Mouse (Mus musculus): ENCODE measurements around the gene Slc6a2. TPM values are rescaled to one million over a fixed set of nuclear protein-coding genes. Genes with fewer than 3 reads are reported as not detected.
A peak's percentile ranks its signal among the peaks of the same experiment; 100 is the strongest.

Slc6a2 gene
- polyA plus RNA-seq, 1 experiment from 2014 or later, result 0.72 TPM

DNA sequence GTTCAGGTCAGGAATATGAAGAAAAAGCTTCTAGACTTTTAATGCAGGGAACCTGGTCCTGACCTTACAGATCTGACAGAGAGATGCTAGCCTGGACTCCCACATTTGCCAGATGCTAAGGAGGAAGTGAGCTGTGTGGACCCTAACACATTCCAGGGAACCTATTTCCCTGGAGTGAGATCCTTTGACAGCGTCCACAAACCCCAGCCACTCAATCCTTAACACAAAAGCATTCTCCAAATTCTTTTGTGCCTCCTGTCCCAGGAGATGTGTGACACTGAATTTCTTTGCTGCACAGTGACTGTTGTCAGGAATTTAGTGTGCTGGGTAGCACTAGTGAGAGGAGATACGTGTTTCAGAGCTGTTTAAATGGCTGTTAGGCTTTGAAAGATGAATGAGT, 79.0 kb downstream of the Slc6a2 start:
- H3K27ac ChIP-seq, result peak overlapping the region; percentile 24
- H3K4me2 ChIP-seq, result no peak overlapping the region
- H3K27me3 ChIP-seq, result no peaks in the 10 kb centered on the region
- no peaks in the 10 kb centered on the region for H3K9me3 ChIP-seq
- no peak for ATAC-seq (ENCODE audit: borderline replicate concordance, extremely low read depth, low FRiP score, low TSS enrichment)
- WGBS, result 10% methylated on average over 2 of the region's 2 CpGs
- H3K4me1 ChIP-seq, result peaks cover 10% of the 10 kb centered on the region
- no peak overlapping the region for H3K4me3 ChIP-seq
- H3K9ac ChIP-seq, result no peak overlapping the region
- no peaks in the 10 kb centered on the region for H3K36me3 ChIP-seq

DNA sequence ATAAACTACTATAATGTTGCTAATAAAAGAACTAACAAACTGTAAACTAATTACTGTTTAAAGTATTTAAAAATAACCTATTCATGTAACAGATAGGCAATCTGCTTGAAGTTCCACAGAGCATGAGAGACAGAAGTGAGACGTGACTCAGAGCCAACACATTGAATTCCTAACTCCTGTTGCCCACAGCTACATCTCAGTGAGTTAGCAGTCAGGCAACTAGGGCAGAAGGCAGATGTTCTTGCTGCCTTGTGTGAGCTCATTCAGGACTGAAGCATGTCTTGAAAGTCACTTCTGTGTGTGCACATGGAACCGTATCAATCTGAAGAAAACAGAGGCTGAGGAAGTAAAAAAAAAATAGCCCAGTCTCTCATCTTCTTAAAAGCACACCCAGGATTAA, 80.4 kb downstream of the Slc6a2 start:
- no peak for ATAC-seq (ENCODE audit: borderline replicate concordance, extremely low read depth, low FRiP score, low TSS enrichment)
- Histone ChIP-seq H3K4me2 (no peak overlapping the region), H3K27ac (no peak overlapping the region), H3K27me3 (no peaks in the 10 kb centered on the region), H3K36me3 (no peaks in the 10 kb centered on the region), H3K9ac (no peak overlapping the region), H3K9me3 (no peaks in the 10 kb centered on the region), H3K4me3 (no peak overlapping the region), H3K4me1 (peaks cover 10% of the 10 kb centered on the region)
- WGBS, result 59% methylated on average over 2 of the region's 2 CpGs

DNA sequence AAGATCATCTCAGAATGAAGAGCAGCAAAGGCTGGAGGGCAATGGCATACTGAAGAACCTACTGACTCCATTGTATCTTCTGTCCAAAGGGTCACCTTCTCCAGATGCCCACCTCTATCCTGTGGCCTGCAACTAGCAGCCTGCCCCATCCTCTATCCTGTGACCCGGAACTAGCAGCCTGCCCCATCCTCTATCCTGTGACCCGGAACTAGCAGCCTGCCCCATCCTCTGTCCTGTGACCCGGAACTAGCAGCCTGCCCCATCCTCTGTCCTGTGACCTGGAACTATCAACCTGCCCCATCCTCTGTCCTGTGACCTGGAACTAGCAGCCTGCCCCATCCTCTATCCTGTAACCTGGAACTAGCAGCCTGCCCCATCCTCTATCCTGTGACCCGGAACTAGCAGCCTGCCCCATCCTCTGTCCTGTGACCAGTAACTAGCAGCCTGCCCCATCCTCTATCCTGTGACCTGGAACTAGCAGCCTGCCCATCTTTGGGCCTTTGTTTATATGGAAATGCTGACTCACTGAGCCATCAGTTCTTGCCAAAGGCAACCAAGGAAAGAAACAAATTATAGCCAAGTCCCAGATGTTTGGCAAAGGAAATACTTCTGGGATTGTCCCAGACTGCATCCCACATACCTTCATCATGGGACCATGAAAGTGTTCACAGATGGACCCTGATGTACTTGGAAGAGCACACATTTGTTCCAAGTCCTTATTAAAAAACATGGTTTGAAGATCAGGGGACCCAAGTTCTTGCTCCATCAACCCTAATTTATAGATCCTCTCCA, 81.1 kb downstream of the Slc6a2 start:
- no peak for ATAC-seq (ENCODE audit: borderline replicate concordance, extremely low read depth, low FRiP score, low TSS enrichment)
- Histone ChIP-seq H3K27me3 (no peaks in the 10 kb centered on the region), H3K36me3 (no peaks in the 10 kb centered on the region), H3K9ac (no peak overlapping the region), H3K4me1 (peaks cover 10% of the 10 kb centered on the region), H3K4me2 (no peak overlapping the region), H3K4me3 (no peak overlapping the region), H3K27ac (no peak overlapping the region), H3K9me3 (no peaks in the 10 kb centered on the region)
- WGBS, result 73% methylated on average over 4 of the region's 4 CpGs

DNA sequence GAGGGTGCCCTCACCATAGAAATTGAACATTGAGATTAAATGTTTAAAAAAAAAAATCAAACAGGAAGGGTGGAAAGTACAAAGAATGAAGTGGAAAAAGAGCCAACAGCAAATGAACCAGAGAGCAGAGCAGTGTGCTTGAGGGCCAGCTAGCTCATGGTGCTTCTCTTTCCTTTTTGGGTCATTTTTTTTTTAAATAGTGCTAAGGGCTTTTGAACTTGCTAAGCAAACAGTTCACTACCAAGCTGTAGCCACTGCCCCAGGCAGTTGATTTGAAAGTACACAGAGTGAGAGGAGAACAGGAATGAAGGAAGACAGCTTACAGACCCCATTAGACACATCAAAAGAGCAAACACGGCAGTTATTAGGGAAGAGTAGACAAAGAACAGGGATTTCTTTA, 83.2 kb downstream of the Slc6a2 start:
- H3K4me3 ChIP-seq, result no peak overlapping the region
- peak overlapping the region; percentile 71 for H3K27ac ChIP-seq
- H3K9ac ChIP-seq, result no peak overlapping the region
- 0 out of 2 replicates have a peak, but pooled peaks have one; percentile 27 for ATAC-seq (ENCODE audit: borderline replicate concordance, extremely low read depth, low FRiP score, low TSS enrichment)
- H3K4me1 ChIP-seq, result peaks cover 10% of the 10 kb centered on the region
- WGBS, result 5% methylated on average over 1 of the region's 1 CpGs
- H3K9me3 ChIP-seq, result no peaks in the 10 kb centered on the region
- no peak overlapping the region for H3K4me2 ChIP-seq
- H3K36me3 ChIP-seq, result no peaks in the 10 kb centered on the region
- no peaks in the 10 kb centered on the region for H3K27me3 ChIP-seq

DNA sequence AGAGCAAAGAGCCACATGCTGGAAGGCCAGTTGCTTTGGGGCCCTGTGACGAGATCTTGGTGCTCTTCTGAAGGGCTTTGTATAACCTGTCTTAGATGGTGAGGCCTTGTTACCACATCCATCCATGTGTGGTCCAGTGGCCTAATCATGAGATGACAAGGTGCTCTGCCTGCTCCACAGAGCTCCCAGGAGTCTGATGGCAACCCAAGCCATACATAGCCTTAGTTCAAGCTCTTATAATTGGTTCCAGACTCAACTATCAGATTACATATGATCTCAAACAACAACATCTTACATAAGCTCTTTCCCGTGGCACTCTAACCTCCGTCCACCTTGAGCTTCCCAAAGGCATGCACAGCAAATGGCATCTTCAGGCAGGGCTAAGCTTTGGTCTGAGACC, 88.2 kb downstream of the Slc6a2 start, which contains the start of gene Ces1a:
Gene Ces1a (minus strand): TSS at position 101 of the 400 bp plus-strand sequence.
- H3K27me3 ChIP-seq, result no peaks in the 10 kb centered on the region
- H3K9me3 ChIP-seq, result no peaks in the 10 kb centered on the region
- H3K4me1 ChIP-seq, result no peaks in the 10 kb centered on the region
- H3K4me2 ChIP-seq, result no peak within 1 kb of the TSS
- no peak within 1 kb of the TSS for H3K27ac ChIP-seq
- no peaks in the 10 kb centered on the region for H3K36me3 ChIP-seq
- 85% methylated on average over 3 of the region's 3 CpGs for WGBS
- no peak for ATAC-seq (ENCODE audit: borderline replicate concordance, extremely low read depth, low FRiP score, low TSS enrichment)
- H3K9ac ChIP-seq, result no peak within 1 kb of the TSS
- H3K4me3 ChIP-seq, result no peak within 1 kb of the TSS

DNA sequence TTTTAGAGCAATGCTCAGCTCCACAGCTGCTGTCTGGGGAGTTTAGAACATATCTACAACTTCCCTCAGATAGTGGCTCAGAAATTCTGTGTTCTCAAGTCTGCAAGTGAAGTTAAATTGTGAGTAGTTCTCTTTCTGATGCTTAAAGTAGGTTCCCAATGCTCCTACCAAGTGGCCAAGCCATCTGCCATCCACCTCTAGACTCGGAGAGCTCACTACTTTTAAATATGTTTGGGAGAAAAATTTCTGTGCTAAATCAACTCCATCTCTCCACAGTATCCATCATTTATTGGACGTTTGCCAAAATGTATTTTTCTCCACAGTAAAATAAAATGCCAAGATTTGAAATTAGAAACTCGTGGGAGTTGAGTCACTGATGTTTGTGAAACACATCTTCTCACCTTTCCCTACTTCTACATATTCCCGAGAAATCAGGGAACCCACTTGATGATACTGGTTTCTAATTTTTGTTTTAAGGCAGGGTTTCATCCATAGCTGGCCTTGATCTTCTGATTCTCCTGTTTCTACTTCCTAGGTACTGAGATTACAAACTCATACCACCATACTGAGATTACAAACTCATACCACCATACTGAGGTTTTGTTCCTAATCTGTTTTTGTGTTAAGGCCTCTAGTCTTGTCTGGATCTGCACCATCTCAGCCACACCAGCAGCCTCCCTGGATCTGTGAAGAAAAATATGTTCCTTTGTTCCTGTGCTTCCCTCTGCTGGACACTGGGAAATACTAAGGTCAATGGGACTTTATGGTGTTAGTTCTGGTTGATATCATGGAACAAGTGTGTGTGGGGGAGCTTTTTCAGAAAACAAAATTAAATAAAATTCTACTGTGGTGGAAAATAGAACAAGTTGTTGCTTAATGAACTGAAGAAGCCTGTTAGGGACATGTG, 88.9 kb downstream of the Slc6a2 start:
- 36% methylated on average over 4 of the region's 4 CpGs for WGBS
- no peak overlapping the region for H3K4me3 ChIP-seq
- H3K9ac ChIP-seq, result no peak overlapping the region

More for the DNA sequence above, 88.9 kb downstream of the Slc6a2 start:
- no peak for ATAC-seq (ENCODE audit: borderline replicate concordance, extremely low read depth, low FRiP score, low TSS enrichment)
- Histone ChIP-seq H3K4me1 (no peaks in the 10 kb centered on the region), H3K4me2 (no peak overlapping the region), H3K27me3 (no peaks in the 10 kb centered on the region), H3K27ac (no peak overlapping the region), H3K9me3 (no peaks in the 10 kb centered on the region), H3K36me3 (no peaks in the 10 kb centered on the region)

Small RNAs within 50 kb of the gene (microRNA-seq; reads per million reads assigned to microRNA genes)
- gene Gm22151, result not detected

Other genes with a start within 250 kb of the Slc6a2 start
- 241 and 244 TPM in 2 replicates for gene Mmp2, start 132.8 kb upstream of the Slc6a2 start, polyA plus RNA-seq (2015; fragmentation: Nextera tagmentation; extraction: Ambion mirVana)
- 7.8 TPM in 2 replicates for gene Lpcat2, start 104.7 kb upstream of the Slc6a2 start, polyA plus RNA-seq (2015; fragmentation: Nextera tagmentation; extraction: Ambion mirVana)
- gene Capns2, start 58.7 kb upstream of the Slc6a2 start, polyA plus RNA-seq (2015; fragmentation: Nextera tagmentation; extraction: Ambion mirVana), result 0.21 and 0.40 TPM in 2 replicates
- gene Ces1a, start 88.1 kb downstream of the Slc6a2 start, polyA plus RNA-seq (2015; fragmentation: Nextera tagmentation; extraction: Ambion mirVana), result not detected in 2 replicates
- 0.24 TPM in 1 of 2 replicates, not detected in the other for gene Ces1b, start 119.9 kb downstream of the Slc6a2 start, polyA plus RNA-seq (2015; fragmentation: Nextera tagmentation; extraction: Ambion mirVana)
- gene Ces1c, start 171.2 kb downstream of the Slc6a2 start, polyA plus RNA-seq (2015; fragmentation: Nextera tagmentation; extraction: Ambion mirVana), result 0.09 and 0.20 TPM in 2 replicates
- 53.1 and 59.8 TPM in 2 replicates for gene Ces1d, start 237.8 kb downstream of the Slc6a2 start, polyA plus RNA-seq (2015; fragmentation: Nextera tagmentation; extraction: Ambion mirVana)

Measured in lung, embryonic 15.5 days (tissue).